Mouse (Mus musculus) liver, adult 2 months (tissue): ENCODE data around the gene Klhdc4.

ENCODE experiments used
- CTCF ChIP-seq: fragments of 200-500 bp; IDR thresholded peaks from 2 replicates; pipeline ENCODE4 v1.5.1; 2011; ENCODE audit warnings: low read depth, low read length, control low read depth
- POLR2A ChIP-seq: fragments of 200-500 bp; IDR thresholded peaks from 2 replicates; pipeline ENCODE4 v1.6.1; 2011; ENCODE audit warnings: low read length, control low read depth; ENCODE audit not compliant: insufficient read depth; ENCODE audit errors: extremely low read depth

- TF ChIP-seq CTCF = no peak
- no peak for TF ChIP-seq POLR2A
These were observed 33.0 kb downstream of the Klhdc4 start for GRCm38 (mm10) chr8:121796406-121796805.
